In the genomic region with DNA sequence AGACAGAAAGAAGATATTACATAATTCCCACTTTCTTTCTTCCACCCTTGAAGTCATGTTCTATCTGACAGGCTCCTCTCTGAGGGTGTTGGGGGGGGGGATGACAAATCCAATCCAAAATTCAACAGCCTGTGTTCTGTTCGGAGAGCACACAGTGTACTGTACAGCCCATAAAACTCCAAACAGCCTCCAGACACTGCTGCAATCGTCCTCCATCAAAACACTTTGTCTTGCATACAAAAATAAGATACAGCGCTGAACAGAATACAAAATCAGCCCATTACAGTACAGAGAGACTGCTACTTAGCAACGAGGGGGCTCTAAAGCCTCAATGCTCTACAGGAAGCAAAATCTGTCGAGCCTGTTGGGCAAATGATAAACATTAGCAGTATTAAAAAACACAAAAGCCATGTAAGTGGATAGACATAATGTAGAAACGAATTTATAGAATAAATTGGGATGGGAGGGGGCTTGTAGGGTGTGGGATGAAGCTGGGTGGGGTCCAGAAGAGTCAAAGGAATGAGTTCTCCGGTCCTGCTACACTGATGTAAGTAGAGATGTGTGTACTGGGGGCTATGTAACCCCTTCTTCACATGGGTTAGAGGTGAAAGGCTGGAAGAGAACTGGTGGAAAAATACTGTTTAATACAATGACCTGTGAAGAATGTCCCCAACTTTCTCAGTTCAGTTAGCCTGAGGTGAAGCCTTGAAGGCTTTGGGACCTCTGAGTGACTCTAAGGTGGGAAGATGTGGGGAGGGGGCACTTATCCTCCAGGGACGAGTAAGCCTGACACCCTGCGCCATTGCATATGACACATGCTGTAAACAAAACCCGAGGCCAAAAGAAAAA, we compare ENCODE assay signal across 8 mouse cellular contexts.
DNase-seq lines count a peak whose midpoint lies in the region; ATAC-seq lines count a peak whose summit lies in the region.

No protein-coding gene starts in this region.

- no peak for DNase-seq in embryonic facial prominence, embryonic 10.5 days (ENCODE audit: low spot score)
- no peak for DNase-seq in urinary bladder, adult 18-20 months (ENCODE audit: low spot score in 2 of 2)
- DNase-seq in thymus, adult 18-20 months: no peak

- ATAC-seq in heart, embryonic 15.5 days (replicated peaks; ENCODE audit: insufficient number of reproducible peaks, insufficient read depth, low FRiP score, low read depth): no peak
- ATAC-seq in heart, embryonic 11.5 days (replicated peaks; ENCODE audit: insufficient number of reproducible peaks, low FRiP score, low TSS enrichment): no peak
- ATAC-seq in heart, embryonic 16.5 days (replicated peaks; ENCODE audit: extremely low read depth, insufficient read depth, low FRiP score): no peak
- no peak for ATAC-seq in limb, embryonic 12.5 days (ENCODE audit: insufficient number of reproducible peaks, insufficient read depth, low FRiP score, low TSS enrichment, low read depth)
- no peak for ATAC-seq in stomach, embryonic 15.5 days (ENCODE audit: insufficient read depth, low FRiP score, low read depth)

- no peaks in the 10 kb centered on the region for H3K27me3 ChIP-seq in heart, embryonic 15.5 days
- 0 out of 2 replicates have a peak, but pooled peaks cover 2% of the 10 kb centered on the region for H3K27me3 ChIP-seq in heart, embryonic 11.5 days (ENCODE audit: control insufficient read depth, insufficient read depth, low read length)
- H3K27me3 ChIP-seq in embryonic facial prominence, embryonic 10.5 days (replicated peaks; ENCODE audit: low read depth, poor library complexity, severe bottlenecking): peaks cover 10% of the 10 kb centered on the region
- no peaks in the 10 kb centered on the region for H3K27me3 ChIP-seq in heart, embryonic 16.5 days (ENCODE audit: control insufficient read depth, insufficient read depth, low read length)
- peaks cover 41% of the 10 kb centered on the region for H3K27me3 ChIP-seq in limb, embryonic 12.5 days
- 0 out of 2 replicates have a peak, but pooled peaks cover 10% of the 10 kb centered on the region for H3K27me3 ChIP-seq in stomach, embryonic 15.5 days (replicated peaks)

- H3K4me2 ChIP-seq in heart, embryonic 15.5 days: peak overlapping the region; percentile 52
- no peak overlapping the region; the same call in 1 of the 2 replicates for H3K4me2 ChIP-seq in heart, embryonic 11.5 days
- peak overlapping the region; percentile 39 for H3K4me2 ChIP-seq in heart, embryonic 16.5 days (ENCODE audit: low read depth, low read length)
- peak overlapping the region; percentile 48 for H3K4me2 ChIP-seq in limb, embryonic 12.5 days
- H3K4me2 ChIP-seq in stomach, embryonic 15.5 days: peak overlapping the region; percentile 40

- no peak overlapping the region for H3K4me3 ChIP-seq in heart, embryonic 15.5 days
- H3K4me3 ChIP-seq in heart, embryonic 11.5 days (ENCODE audit: low read depth, low read length): no peak overlapping the region
- H3K4me3 ChIP-seq in embryonic facial prominence, embryonic 10.5 days: peak overlapping the region; percentile 33; the same call in 1 of the 2 replicates
- H3K4me3 ChIP-seq in heart, embryonic 16.5 days (ENCODE audit: low read length): peak overlapping the region; percentile 8; the same call in 1 of the 2 replicates
- H3K4me3 ChIP-seq in limb, embryonic 12.5 days (replicated peaks): no peak overlapping the region
- no peak overlapping the region for H3K4me3 ChIP-seq in stomach, embryonic 15.5 days (replicated peaks)

- H3K27ac ChIP-seq in heart, embryonic 15.5 days: peak overlapping the region; percentile 90
- no peak overlapping the region for H3K27ac ChIP-seq in heart, embryonic 11.5 days (ENCODE audit: low read depth, low read length)
- H3K27ac ChIP-seq in embryonic facial prominence, embryonic 10.5 days (replicated peaks): peak overlapping the region; percentile 26
- H3K27ac ChIP-seq in heart, embryonic 16.5 days (ENCODE audit: low read length): peak overlapping the region; percentile 89
- no peak overlapping the region for H3K27ac ChIP-seq in limb, embryonic 12.5 days
- peak overlapping the region; percentile 73; the same call in 1 of the 2 replicates for H3K27ac ChIP-seq in stomach, embryonic 15.5 days

- no peaks in the 10 kb centered on the region for H3K36me3 ChIP-seq in heart, embryonic 15.5 days
- no peaks in the 10 kb centered on the region for H3K36me3 ChIP-seq in heart, embryonic 11.5 days (ENCODE audit: control insufficient read depth, insufficient read depth, low read length)
- peaks cover 4% of the 10 kb centered on the region for H3K36me3 ChIP-seq in embryonic facial prominence, embryonic 10.5 days (replicated peaks)
- H3K36me3 ChIP-seq in heart, embryonic 16.5 days (ENCODE audit: control insufficient read depth, insufficient read depth): no peaks in the 10 kb centered on the region
- no peaks in the 10 kb centered on the region for H3K36me3 ChIP-seq in limb, embryonic 12.5 days
- H3K36me3 ChIP-seq in stomach, embryonic 15.5 days: no peaks in the 10 kb centered on the region

- peaks cover 80% of the 10 kb centered on the region for H3K4me1 ChIP-seq in heart, embryonic 15.5 days (replicated peaks)
- H3K4me1 ChIP-seq in heart, embryonic 11.5 days (ENCODE audit: control insufficient read depth, insufficient read depth, low read length): peaks cover 23% of the 10 kb centered on the region
- peaks cover 98% of the 10 kb centered on the region for H3K4me1 ChIP-seq in embryonic facial prominence, embryonic 10.5 days
- H3K4me1 ChIP-seq in heart, embryonic 16.5 days (ENCODE audit: control insufficient read depth, insufficient read depth, low read length): peaks cover 62% of the 10 kb centered on the region
- peaks cover 85% of the 10 kb centered on the region for H3K4me1 ChIP-seq in limb, embryonic 12.5 days (replicated peaks)
- peaks cover 49% of the 10 kb centered on the region for H3K4me1 ChIP-seq in stomach, embryonic 15.5 days

- WGBS in heart, embryonic 15.5 days: 54% methylated on average over 10 of the region's 10 CpGs
- 65% methylated on average over 10 of the region's 10 CpGs for WGBS in heart, embryonic 11.5 days (ENCODE audit: insufficient replicate concordance)
- 69% methylated on average over 10 of the region's 10 CpGs for WGBS in embryonic facial prominence, embryonic 10.5 days
- 57% methylated on average over 10 of the region's 10 CpGs for WGBS in heart, embryonic 16.5 days
- 43% methylated on average over 10 of the region's 10 CpGs for WGBS in limb, embryonic 12.5 days
- 39% methylated on average over 10 of the region's 10 CpGs for WGBS in stomach, embryonic 15.5 days

- H3K9ac ChIP-seq in heart, embryonic 15.5 days: peak overlapping the region; percentile 39
- H3K9ac ChIP-seq in heart, embryonic 11.5 days (ENCODE audit: low read depth, low read length): no peak overlapping the region
- peak overlapping the region; percentile 67 for H3K9ac ChIP-seq in heart, embryonic 16.5 days (ENCODE audit: low read length)
- no peak overlapping the region for H3K9ac ChIP-seq in limb, embryonic 12.5 days (replicated peaks)
- H3K9ac ChIP-seq in stomach, embryonic 15.5 days: no peak overlapping the region

- H3K9me3 ChIP-seq in heart, embryonic 15.5 days (replicated peaks): no peaks in the 10 kb centered on the region
- no peaks in the 10 kb centered on the region for H3K9me3 ChIP-seq in heart, embryonic 11.5 days (replicated peaks; ENCODE audit: control insufficient read depth, low read length)
- no peaks in the 10 kb centered on the region for H3K9me3 ChIP-seq in embryonic facial prominence, embryonic 10.5 days
- no peaks in the 10 kb centered on the region for H3K9me3 ChIP-seq in heart, embryonic 16.5 days (replicated peaks; ENCODE audit: control insufficient read depth, low read length)
- no peaks in the 10 kb centered on the region for H3K9me3 ChIP-seq in limb, embryonic 12.5 days
- no peaks in the 10 kb centered on the region for H3K9me3 ChIP-seq in stomach, embryonic 15.5 days

Comparison
In these comparisons a context has a peak if more than half of its experiments do, and no peak if none do; other contexts are left out.
1. H3K27ac ChIP-seq: peak in heart, embryonic 15.5 days (single experiment), embryonic facial prominence, embryonic 10.5 days (single experiment), heart, embryonic 16.5 days (single experiment) and stomach, embryonic 15.5 days (single experiment); none in heart, embryonic 11.5 days (single experiment) and limb, embryonic 12.5 days (single experiment).
2. H3K4me3 ChIP-seq: peak in embryonic facial prominence, embryonic 10.5 days (single experiment) and heart, embryonic 16.5 days (single experiment); none in heart, embryonic 15.5 days (single experiment), heart, embryonic 11.5 days (single experiment), limb, embryonic 12.5 days (single experiment) and stomach, embryonic 15.5 days (single experiment).
3. H3K9ac ChIP-seq: peak in heart, embryonic 15.5 days (single experiment) and heart, embryonic 16.5 days (single experiment); none in heart, embryonic 11.5 days (single experiment), limb, embryonic 12.5 days (single experiment) and stomach, embryonic 15.5 days (single experiment).